Mouse (Mus musculus) megakaryocyte, adult 5-6 weeks (primary cell): Measurements from ENCODE around the gene Cox5a. TPM values are rescaled to one million over a fixed set of nuclear protein-coding genes. Genes with fewer than 3 reads are reported as not detected.

Source experiments
- ATAC-seq: 2 replicates; pipeline ENCODE4 v1.8.0; 2016; ENCODE audit warnings: mild to moderate bottlenecking, inconsistent platforms; ENCODE audit not compliant: poor library complexity, severe bottlenecking
- total RNA-seq, 2 experiments: library from RNA; stranded (forward) in 1 of 2; stranded (reverse) in 1 of 2; fragments of 153-499, 151-499 nt in 1 of 2; fragments of 221-1000, 200-1000 nt in 1 of 2; gene quantifications; 2 replicates each; pipeline versions ENCODE4 v1.2.3 to v1.2.4; 2015 to 2017

Cox5a gene
- total RNA-seq (2015) (374 and 399 TPM in 2 replicates), total RNA-seq (2017) (54.0 and 61.6 TPM in 2 replicates)

DNA sequence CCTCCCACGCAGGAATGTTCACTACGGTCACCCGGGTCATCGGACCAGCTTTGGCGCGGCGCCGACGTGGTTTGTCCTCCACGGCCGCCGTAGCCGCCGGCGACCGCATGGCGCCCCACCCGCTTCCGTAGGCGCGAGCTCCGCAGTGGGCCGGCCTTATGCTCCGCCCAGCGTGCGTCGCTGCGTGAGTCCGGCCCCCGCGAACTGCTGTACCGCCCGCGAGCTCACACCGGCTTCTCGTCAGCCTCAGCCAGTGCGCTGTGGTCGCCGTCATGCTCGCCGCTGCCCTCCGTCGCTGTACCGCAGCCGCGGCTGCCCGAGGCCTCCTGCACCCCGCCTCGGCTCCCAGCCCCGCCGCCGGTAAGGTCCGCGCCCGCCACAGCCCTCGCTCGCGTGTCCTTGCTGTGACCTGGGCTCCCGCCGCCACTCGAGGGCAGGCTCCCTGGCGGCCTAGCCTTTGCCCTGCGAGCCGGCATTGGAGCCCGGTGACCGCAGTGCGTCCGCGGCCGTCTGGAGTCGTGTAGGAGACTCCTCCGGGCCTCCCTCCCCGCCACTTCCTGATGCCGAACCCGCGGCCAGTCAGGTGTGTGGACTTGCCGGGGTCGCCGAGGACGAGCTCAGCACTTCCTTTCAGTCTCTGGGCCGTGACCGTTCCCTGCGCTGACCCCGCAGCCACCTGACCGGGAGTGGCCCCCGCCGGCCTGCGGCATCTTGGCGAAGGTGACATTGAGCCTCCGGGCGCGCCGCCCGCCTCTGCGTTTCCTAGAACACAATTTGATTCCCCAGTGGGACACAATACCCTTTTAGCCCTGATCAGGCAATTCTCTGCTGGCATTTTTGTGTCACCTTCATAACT is at the start of gene Cox5a:
TSS of gene Cox5a (plus strand) at position 219 of the 856 bp plus-strand sequence.
- ATAC-seq, result peak; percentile 93

DNA sequence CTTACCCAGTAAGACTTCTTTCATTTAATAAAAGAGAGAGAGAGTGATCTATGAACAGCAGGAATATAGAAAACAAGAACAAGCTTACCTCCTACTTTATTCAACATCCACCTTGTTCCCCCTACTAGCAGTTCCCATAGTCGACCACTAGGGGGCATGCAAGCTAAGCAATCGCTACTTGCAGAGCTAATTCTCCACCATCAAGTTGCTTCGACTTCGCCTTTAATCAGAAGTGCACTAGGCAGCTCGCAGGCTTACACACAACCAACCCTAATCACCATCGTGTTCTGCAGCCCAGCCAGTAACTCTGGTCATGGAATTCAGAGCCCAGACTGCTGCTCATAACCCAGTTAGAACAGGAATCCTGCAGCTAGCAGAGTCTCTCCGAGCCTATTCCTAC is 35.3 kb upstream of the Cox5a start:
- ATAC-seq, result peak; percentile 81

DNA sequence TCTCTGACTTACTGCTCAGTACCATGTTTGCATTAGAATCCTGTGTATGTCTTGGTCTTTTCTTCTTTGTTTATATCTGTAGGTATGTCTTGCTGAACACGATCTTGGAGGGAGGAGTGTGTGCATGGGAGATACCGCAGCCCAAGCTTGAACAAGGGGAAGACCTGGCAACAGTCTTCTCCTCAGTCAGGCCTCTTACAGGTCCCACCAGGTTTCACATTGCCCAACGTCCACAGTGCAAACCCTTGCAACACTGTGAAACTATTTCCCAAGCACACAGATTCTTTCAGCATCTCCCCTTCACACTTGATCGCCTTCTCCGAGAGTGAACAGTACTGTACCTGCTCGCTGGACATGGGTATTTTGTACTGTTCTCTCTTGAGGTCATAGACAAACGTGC is 33.3 kb upstream of the Cox5a start:
- ATAC-seq, result peak; percentile 62

- ATAC-seq, result no peak
Measured at GRCm38 (mm10) chr9:57493532-57493931, 27.5 kb upstream of the Cox5a start.

- no peak for ATAC-seq
Measured at GRCm38 (mm10) chr9:57494970-57495369, 26.1 kb upstream of the Cox5a start.

DNA sequence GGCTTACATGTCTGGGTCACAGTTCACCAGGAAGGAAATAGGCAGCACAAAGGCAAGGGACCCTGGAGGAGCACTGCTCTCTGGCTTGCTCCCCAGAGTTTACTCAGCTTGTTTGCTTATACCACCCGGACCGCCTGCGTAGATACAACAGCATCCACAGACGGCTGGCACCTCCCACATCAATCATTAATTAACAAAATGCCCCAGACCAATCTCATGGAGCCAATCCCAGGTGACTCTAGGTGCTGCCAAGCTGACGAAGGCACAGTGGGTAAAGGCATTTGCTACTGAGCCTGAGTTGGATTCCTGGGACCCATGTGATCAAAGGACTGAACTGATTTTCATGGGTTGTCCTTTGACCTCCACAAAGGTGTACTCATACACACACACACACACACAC is 23.8 kb upstream of the Cox5a start:
- ATAC-seq, result no peak

GRCm38 (mm10) chr9:57498536-57498935 is 22.5 kb upstream of the Cox5a start:
- ATAC-seq, result no peak

GRCm38 (mm10) chr9:57501452-57501851 is 19.6 kb upstream of the Cox5a start:
- no peak for ATAC-seq

DNA sequence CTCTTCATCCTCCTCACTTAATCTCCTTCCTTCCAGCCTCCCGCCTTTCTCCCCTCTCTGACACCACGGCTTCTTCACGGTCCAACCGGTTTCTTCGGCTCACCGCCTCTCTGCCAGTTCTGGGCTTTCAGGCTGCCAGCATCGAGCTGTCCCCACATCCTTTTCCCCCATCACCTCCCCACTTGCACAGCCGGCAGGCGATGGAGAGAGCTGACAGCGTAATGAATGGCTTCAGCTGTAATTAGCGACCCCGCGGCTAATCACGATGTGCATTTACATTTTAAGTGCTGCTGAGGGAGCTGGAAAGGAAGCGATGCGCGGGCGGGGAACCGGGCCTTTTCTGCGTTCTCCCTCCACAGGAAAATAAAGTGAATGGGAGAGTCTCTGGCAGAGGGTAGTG is 19.2 kb upstream of the Cox5a start:
- ATAC-seq, result no peak

GRCm38 (mm10) chr9:57502911-57503621 is 18.0 kb upstream of the Cox5a start:
- ATAC-seq, result no peak

DNA sequence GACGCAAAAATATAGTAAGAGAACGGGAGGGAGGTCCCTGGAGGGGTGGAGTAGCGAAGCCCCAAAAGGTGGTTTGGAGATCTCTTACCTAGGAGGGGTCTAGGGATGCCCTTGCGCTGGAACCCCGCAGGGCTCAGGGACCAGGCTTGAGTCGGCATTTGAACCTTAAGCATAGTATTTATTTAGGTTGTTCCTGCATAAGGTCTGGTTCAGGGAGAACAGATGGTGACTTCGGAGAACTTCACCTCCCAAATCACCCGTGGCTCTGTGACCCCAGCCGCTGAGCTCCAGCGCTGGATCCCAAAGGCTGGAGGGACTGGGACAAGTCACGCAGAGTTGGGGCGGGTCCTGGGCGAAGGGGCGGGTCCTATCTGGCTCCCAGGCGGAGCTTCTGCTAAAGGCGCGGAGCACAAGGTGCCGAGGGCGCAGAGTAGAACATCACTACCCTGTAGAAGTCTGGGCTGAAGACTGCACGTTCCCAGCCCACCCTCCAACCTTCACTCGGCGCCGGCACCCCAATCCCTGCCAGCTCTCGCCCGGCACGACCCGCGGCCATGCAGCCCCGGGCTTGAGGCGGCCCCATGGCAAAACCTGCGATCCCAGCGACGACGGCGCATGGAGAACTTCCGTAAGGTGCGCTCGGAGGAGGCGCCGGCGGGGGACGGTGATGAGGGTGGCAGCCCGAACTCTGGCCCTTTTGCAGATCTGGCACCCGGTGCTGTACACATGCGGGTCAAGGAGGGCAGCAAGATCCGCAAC is 17.3 kb upstream of the Cox5a start, which contains the start of gene Rpp25:
TSS of gene Rpp25 (plus strand) at position 405 of the 759 bp plus-strand sequence.
- ATAC-seq, result no peak; the same call in 1 of the 2 replicates

DNA sequence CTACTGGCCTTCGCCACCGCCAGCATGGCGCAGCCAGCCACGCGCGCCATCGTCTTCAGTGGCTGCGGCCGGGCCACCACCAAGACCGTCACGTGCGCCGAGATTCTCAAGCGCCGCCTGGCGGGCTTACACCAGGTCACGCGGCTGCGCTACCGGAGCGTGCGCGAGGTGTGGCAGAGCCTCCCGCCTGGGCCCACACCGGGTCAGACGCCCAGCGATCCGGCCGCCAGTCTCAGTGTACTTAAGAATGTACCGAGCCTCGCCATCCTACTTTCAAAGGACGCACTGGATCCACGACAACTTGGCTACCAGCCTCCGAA is 16.7 kb upstream of the Cox5a start:
- ATAC-seq, result peak; percentile 84

DNA sequence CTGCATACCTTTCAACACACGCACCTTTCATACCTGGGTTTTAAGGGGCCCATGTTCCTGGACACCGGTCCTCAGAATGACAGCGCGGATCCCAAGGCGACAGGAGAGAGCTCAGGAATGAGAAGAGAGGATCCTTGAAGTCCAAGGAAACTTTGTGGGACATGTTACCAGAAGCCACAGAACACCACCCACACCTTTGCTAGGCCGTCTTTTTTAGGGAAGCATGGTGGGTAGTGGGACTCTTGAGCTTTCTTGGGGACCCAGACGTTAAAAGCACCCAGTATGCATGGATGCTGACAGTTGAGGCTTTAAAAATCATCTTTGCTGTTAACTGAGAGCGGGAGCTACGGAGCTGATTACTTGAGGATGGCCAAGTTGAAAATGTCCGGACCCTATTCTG is 16.2 kb upstream of the Cox5a start:
- ATAC-seq, result no peak

DNA sequence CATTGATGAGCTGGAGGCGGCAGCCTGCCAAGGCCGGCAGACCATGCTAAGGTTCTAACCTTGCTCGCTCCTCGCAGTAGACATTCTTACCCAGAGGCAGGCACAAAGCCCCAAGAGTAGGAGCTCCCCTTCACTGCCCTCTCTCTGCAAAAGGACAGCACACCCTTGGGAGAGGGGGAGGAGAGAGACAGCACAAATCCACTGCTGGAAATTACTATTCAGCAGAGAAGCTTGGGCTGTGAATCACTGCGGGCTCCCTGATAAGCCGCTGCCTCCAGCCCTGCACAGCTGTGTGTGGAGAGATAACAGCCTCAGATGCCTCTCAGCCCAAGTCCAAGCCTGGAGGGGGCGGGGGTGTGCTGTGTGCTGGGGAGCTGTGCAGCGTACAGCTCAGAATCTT is 15.4 kb upstream of the Cox5a start:
- peak; percentile 51 for ATAC-seq

DNA sequence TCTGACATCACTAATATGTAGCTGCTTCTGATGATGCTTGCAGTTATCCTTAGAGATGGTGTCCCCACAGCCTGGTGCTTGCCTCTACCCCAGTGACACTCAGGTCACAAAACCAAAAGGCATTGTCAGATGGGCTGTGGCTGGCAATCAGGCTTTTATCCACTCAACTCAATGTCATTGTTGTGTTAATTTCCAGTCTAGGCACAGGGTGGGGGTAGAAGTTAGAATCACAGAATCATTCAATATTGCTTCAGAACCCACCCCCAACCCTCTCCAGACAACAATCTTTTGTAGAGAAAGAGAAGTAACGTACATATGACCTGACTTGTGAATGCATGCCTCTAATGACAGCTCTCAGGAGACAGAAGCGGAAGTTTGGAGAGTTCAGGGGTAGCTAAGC is 10.5 kb upstream of the Cox5a start:
- no peak for ATAC-seq

GRCm38 (mm10) chr9:57517113-57517512 is 4.0 kb upstream of the Cox5a start:
- peak; percentile 41; the same call in 1 of the 2 replicates for ATAC-seq

DNA sequence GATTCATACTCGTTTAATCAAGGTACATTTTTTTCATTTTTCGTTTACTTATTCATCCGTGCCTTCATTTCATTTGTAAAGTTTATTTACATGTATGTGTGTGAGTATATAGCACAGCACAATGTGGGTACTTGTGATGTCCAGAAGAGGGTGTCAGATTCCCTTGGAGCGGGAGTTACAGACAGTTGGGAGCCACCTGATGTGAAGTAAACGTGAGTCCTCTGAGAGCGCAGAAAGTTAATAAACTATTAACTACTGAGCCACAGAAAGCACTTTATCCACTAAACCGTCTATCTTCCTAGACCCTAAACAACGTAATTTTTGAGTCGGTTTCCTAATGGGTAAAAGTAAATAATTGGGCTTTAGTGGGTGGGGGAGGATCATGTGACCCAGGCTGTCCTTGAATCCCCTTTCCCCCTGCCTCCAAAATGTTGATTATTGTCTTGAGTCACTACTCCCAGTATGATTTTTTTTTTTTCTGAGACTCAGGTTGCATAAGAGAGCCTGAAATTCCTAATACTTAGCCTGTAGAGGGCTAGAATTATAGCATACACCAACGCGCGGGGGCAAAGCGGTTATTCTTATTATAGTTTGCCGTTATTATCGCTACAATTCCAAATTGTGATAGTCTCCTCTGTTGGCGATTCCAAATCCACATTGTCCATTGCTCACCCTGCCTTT is 559 bp upstream of the Cox5a start:
- no peak for ATAC-seq

GRCm38 (mm10) chr9:57522114-57522860 is 1.2 kb downstream of the Cox5a start:
- ATAC-seq, result no peak

- ATAC-seq, result no peak
Measured at GRCm38 (mm10) chr9:57522861-57523246, 1.8 kb downstream of the Cox5a start.

DNA sequence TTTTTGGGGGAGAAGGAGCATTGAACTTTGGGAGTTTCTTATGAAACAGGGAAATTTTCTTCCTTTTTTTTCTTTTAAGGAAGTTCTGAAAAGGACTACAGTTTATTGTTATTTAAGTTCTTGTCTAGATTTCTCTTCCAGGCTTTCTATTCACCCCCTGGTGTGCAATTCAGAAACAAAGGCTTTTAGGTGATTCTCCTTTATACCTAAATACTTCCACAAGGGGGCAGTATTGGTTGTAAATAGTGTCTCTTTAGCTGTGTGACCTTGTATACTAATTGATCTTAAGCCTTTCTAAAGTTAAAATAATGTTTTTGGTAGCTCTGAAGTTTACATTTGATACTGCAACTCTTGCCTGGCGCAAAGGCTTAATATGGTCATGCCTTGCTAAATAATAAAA is 2.7 kb downstream of the Cox5a start:
- no peak for ATAC-seq
